Mouse (Mus musculus) heart, adult 2 months (tissue): ENCODE measurements around the gene Gsdmc3. TPM values are rescaled to one million over a fixed set of nuclear protein-coding genes. Genes with fewer than 3 reads are reported as not detected.
"Not testable (repeated sequence)": the region's sequence is repeated elsewhere in the genome, so short reads cannot be mapped to it uniquely, and the experiment has no call there.

Experiments used
- DNase-seq, 2 experiments: peaks; one replicate each; pipeline ENCODE4 v3.0.0; 2021
- H3K27ac ChIP-seq: fragments of 200-600 bp; 2 replicates; pipeline ENCODE4 v1.8.1; 2022
- H3K27me3 ChIP-seq: fragments of 200-500 bp; 2 replicates; pipeline ENCODE4 v1.6.1; 2012; ENCODE audit warnings: mild to moderate bottlenecking, low read length, inconsistent platforms, mixed read lengths; ENCODE audit not compliant: control insufficient read depth, insufficient read depth
- H3K36me3 ChIP-seq: fragments of 200-500 bp; 2 replicates; pipeline ENCODE4 v1.6.1; 2012; ENCODE audit warnings: low read length, inconsistent platforms; ENCODE audit not compliant: control insufficient read depth, insufficient read depth
- H3K4me1 ChIP-seq: fragments of 200-500 bp; 2 replicates; pipeline ENCODE4 v1.6.1; 2011; ENCODE audit warnings: low read length; ENCODE audit not compliant: control insufficient read depth, insufficient read depth
- H3K4me3 ChIP-seq: fragments of 200-600 bp; 2 replicates; pipeline ENCODE4 v1.8.1; 2022
- H3K79me2 ChIP-seq: fragments of 200-500 bp; replicated peaks from 2 replicates; pipeline ENCODE4 v1.6.1; 2012; ENCODE audit warnings: mild to moderate bottlenecking, inconsistent platforms, low read length, moderate library complexity, mixed read lengths; ENCODE audit not compliant: control insufficient read depth, insufficient read depth
- H3K9ac ChIP-seq: fragments of 200-500 bp; 2 replicates; pipeline ENCODE4 v1.6.1; 2012; ENCODE audit warnings: low read depth, mild to moderate bottlenecking, control low read depth, inconsistent platforms, low read length, mixed read lengths
- CTCF ChIP-seq: fragments of 200-600 bp; IDR thresholded peaks from 2 replicates; pipeline ENCODE4 v1.8.1; 2022; ENCODE audit warnings: antibody characterized with exemption, mild to moderate bottlenecking, moderate library complexity
- WGBS: fragments of 180-500 bp; shearing (Covaris S2); methylation state at CpG from one replicate; pipeline ENCODE4 v1.1.7; 2018; 5-methylcytosine and 5-hydroxymethylcytosine counted together
- intact Hi-C: fragments of 180-260 bp; cut with DNase I; formaldehyde crosslinking; loops from one replicate; pipeline ENCODE4 v1.15.1; 2025
- polyA plus RNA-seq: library from polyadenylated mRNA; depleted of rRNA; stranded (reverse); fragments of >200 nt; gene quantifications from 2 replicates; pipeline ENCODE4 v1.2.3, GENCODE M21; 2012; rRNA removed
- total RNA-seq, 2 experiments: library from RNA; stranded (reverse); gene quantifications; 2 replicates each; pipeline ENCODE4 v1.2.3; 2021

Gsdmc3 gene
- total and polyA plus RNA-seq, 3 experiments = not detected

DNA sequence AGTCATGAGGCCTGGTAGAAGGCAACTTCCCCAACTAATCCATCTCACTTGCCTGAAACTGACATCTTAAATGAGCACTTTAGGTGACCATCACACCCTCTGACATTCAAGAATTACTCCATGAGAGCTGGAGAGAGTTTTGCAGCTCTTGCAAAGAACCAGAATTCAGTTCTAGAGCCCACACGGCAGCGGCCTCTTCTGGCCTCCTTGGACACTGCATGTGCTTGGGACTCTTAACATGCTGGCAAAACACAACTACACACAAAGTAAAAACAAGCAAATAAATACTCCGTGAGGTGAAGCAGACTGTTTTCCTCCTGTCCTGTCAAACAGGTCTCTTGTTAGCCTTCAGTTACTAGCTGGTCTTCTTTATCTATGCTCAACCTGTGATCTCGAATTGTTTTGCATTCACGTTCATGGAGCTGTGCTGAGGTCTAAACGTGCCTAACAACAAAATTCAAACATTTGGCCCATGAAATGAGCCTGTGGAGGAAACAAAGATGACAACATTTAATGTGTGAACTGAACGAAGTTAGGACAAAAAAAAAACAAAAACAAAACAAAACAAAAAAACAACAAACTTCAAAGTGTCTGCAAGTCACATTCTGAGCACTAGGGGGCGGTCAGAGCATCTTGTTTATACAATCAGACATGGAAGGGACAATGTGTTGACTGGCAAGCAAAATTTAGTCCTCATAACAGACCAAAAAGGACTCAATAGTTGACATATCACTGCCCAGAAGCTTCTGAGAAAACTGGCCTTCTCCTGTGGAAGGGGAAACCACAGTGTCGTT, 17.4 kb upstream of the Gsdmc3 start:
- H3K9ac ChIP-seq, H3K27me3 ChIP-seq, H3K27ac ChIP-seq, H3K79me2 ChIP-seq, H3K4me3 ChIP-seq, H3K36me3 ChIP-seq, H3K4me1 ChIP-seq: not testable (repeated sequence)
- peak; percentile 64 for TF ChIP-seq CTCF
- intact Hi-C loops = loop anchor here (10.0 kb wide), 1 partner anchor 219 kb away; no protein-coding TSS in a partner anchor
- peak; percentile 7 to 21 for DNase-seq
- 25% methylated on average over 9 of the region's 9 CpGs for WGBS

DNA sequence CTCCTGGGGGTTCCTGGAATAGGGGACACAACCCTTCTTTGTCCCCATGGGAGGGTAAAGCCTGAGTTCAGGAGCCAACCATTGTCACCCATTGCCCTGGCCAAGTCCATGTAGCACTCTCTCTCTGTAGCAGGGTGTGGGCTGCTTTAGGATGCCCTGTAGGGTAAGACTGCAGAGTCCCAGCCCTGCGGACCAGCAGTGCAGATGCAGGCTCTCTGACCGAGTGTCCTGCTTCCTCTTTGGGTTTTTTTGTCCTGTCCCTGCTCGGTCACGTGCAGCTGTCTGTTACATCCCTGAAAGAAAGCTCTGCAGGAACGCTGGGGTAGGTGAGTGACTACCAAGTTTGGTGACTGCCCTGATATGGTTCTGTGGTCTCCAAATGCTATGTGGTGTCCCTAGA, 10.1 kb upstream of the Gsdmc3 start:
- H3K36me3 ChIP-seq, H3K27ac ChIP-seq, H3K4me3 ChIP-seq, H3K27me3 ChIP-seq, H3K79me2 ChIP-seq, DNase-seq, H3K9ac ChIP-seq, intact Hi-C loops, H3K4me1 ChIP-seq: not testable (repeated sequence)
- WGBS = 55% methylated on average over 5 of the region's 5 CpGs

DNA sequence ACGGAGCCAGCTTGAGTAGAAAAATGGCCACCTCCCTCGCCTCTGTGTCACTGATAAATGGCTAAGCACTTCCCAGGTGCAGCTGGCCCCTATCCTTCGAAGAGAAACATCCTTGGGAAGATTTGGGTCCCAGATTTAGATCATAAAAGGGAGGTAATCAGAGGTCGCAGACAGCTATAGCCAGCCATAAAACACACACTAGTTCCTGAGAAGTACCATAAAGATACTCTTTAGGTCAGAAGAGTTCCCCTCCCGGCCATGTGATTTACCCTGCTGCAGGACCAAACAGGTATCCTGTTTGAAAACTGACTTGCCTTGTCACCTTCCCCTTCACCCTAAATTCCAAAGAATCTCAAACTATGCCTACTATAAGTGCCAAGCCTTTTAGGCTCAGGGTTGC, 9.6 kb upstream of the Gsdmc3 start:
- H3K27me3 ChIP-seq, H3K4me3 ChIP-seq, H3K27ac ChIP-seq, H3K9ac ChIP-seq, H3K79me2 ChIP-seq, intact Hi-C loops, DNase-seq, H3K4me1 ChIP-seq, H3K36me3 ChIP-seq: not testable (repeated sequence)
- WGBS = no CpG with 5 or more reads among the region's 5 CpGs

DNA sequence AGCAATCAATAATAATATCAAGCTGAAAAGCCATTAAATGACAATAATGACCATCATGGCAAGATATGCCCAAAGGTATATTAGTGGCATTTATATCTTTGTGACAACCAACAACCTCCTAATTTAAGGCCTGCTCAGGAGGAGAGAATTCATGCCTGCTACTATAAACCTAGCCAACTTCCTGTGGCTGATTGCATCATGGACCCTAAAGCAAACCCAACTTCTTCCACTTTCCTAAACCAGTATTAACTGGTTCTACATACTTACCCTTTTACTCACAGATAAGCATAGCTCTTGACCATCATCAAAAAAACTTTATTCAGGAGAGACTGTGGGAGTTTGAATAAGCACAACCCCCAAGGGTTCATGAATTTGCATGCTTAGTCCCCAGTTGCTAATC, 2.2 kb downstream of the Gsdmc3 start:
- intact Hi-C loops, H3K27me3 ChIP-seq, H3K79me2 ChIP-seq, DNase-seq, H3K27ac ChIP-seq, H3K4me1 ChIP-seq, H3K36me3 ChIP-seq, H3K9ac ChIP-seq, H3K4me3 ChIP-seq: not testable (repeated sequence)

DNA sequence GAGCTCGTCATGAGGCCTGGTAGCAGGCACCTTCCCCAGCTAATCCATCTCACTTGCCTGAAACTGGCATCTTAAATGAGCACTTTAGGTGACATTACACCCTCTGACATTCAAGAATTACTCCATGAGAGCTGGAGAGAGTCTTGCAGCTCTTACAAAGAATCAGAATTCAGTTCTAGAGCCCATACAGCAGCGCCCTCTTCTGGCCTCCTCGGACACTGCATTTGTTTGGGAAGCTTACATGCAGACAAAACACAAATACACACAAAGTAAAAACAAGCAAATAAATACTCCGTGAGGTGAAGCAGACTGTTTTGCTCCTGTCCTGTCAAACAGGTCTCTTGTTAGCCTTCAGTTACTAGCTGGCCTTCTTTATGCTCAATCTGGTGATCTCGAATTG, 16.4 kb downstream of the Gsdmc3 start:
- H3K79me2 ChIP-seq, H3K4me1 ChIP-seq, intact Hi-C loops, H3K27me3 ChIP-seq, H3K27ac ChIP-seq, DNase-seq, H3K36me3 ChIP-seq, H3K4me3 ChIP-seq, H3K9ac ChIP-seq: not testable (repeated sequence)
- TF ChIP-seq CTCF = 0 out of 2 replicates have a peak, but pooled peaks have one; percentile 5
- 48% methylated on average over 5 of the region's 5 CpGs for WGBS

Other genes with a start within 250 kb of the Gsdmc3 start
- not detected for gene Gsdmc2, start 33.4 kb downstream of the Gsdmc3 start, total RNA-seq
- not detected in 2 replicates for gene Gsdmc2, start 33.4 kb downstream of the Gsdmc3 start, polyA plus RNA-seq
- not detected for gene Gsdmc4, start 33.7 kb upstream of the Gsdmc3 start, total RNA-seq
- gene Gsdmc4, start 33.7 kb upstream of the Gsdmc3 start, polyA plus RNA-seq = 0.08 TPM in 1 of 2 replicates, not detected in the other
- gene Fam49b, start 181.9 kb upstream of the Gsdmc3 start, total RNA-seq = 10 to 100 TPM; 23.7 to 28.0 TPM
- 8.4 and 16.2 TPM in 2 replicates for gene Fam49b, start 181.9 kb upstream of the Gsdmc3 start, polyA plus RNA-seq